Mouse (Mus musculus) neutrophil, adult 5-6 weeks (primary cell): Measurements from ENCODE around the gene Pla2g6. TPM values are rescaled to one million over a fixed set of nuclear protein-coding genes. Genes with fewer than 3 reads are reported as not detected.

ENCODE experiments used
- ATAC-seq: fragments of 151-379, 151-347 bp; 2 replicates; pipeline ENCODE4 v1.8.0; 2017; ENCODE audit warnings: mild to moderate bottlenecking, moderate TSS enrichment; ENCODE audit not compliant: insufficient number of reproducible peaks, poor library complexity, low FRiP score, severe bottlenecking; ENCODE audit errors: extremely low read depth
- total RNA-seq: library from RNA; stranded (forward); fragments of 200-1000 nt; gene quantifications from 2 replicates; pipeline ENCODE4 v1.2.3, GENCODE M21; 2017

Gene Pla2g6
- total RNA-seq, 1 experiment from 2014 or later, result 5.5 TPM

DNA sequence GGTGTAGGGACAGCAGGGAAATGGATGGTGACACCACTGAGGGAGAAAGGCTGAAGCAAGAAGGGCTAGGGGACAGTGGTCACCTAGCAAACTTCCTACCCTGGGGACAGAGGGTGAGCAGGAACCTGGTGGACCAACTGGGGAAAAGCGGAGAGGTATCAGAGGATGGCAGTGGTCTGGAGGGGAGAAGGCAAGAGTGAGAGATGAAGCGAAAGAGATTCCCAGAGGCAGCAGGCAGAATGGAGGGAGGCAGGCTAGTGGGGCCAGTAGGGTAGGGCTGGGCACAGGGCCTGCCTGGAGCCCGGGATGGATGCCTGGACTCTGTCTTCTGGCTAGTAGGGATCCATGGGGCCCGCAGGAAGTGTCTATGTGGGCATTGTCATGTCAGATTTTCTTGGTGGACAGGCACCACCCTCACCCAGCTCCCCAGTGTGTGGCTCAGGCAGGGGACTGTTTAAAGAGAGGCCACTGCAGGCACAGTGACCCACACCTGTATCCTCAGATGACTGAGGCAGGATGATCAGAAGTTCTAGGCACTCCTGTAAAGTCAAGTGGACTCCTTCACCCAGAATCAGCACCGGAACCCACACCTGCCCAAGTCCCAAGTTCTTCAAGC is 25.6 kb upstream of the Pla2g6 start:
- ATAC-seq, result no peak

- ATAC-seq, result no peak
Measured at GRCm38 (mm10) chr15:79352479-79352878, 24.3 kb upstream of the Pla2g6 start.

DNA sequence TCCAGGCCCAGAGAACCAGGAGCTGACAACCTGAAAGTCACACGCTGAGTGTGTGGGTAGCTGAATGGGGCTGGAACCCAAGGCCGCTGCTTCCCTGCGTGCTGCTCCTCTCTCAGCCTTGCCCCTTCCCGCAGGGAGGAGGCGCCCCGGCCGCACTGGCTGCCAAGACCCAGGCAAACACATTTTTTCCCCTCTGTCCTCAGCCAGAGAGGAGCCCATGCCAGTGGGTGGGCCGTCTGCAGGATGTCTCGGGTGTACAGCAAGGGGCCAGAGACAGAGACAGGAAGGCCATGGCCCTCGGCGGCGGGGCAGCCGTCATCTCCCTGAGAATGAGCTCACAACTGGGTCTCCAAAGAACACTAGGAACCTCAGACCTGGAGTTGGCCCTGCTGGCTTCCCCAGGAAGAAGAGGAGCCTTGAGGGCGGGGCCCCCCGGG is 23.2 kb upstream of the Pla2g6 start:
- no peak for ATAC-seq

GRCm38 (mm10) chr15:79350866-79351265 is 22.7 kb upstream of the Pla2g6 start:
- ATAC-seq, result peak; percentile 40; the same call in 1 of the 2 replicates

GRCm38 (mm10) chr15:79348651-79349050 is 20.5 kb upstream of the Pla2g6 start:
- no peak for ATAC-seq

- ATAC-seq, result peak; percentile 60
Measured at GRCm38 (mm10) chr15:79347845-79348506, 19.8 kb upstream of the Pla2g6 start.

GRCm38 (mm10) chr15:79347165-79347844 is 19.1 kb upstream of the Pla2g6 start:
- peak; percentile 43 for ATAC-seq

- ATAC-seq, result no peak
Measured at GRCm38 (mm10) chr15:79346051-79346793, 18.0 kb upstream of the Pla2g6 start, which contains the start of gene Maff. TSS of gene Maff (plus strand) at chr15:79346621.

DNA sequence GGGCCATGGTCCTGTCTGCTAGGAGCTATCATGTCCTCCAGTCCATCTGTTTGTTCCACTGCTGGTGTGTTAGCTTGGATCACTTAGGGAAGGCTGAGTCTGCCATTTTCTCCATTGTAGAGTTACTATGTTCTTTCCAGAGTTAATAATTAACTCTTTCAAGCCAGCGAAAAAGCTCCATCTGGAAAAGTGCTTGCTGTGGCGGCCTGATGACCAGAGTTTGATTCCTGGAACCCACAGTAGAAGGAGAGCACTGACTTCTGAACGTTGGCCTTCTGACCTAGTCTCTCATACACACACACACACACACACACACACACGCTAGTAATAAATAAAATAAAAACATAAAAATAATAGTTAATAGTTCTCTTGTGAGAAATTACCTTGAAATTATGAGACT is 16.4 kb upstream of the Pla2g6 start:
- ATAC-seq, result no peak

DNA sequence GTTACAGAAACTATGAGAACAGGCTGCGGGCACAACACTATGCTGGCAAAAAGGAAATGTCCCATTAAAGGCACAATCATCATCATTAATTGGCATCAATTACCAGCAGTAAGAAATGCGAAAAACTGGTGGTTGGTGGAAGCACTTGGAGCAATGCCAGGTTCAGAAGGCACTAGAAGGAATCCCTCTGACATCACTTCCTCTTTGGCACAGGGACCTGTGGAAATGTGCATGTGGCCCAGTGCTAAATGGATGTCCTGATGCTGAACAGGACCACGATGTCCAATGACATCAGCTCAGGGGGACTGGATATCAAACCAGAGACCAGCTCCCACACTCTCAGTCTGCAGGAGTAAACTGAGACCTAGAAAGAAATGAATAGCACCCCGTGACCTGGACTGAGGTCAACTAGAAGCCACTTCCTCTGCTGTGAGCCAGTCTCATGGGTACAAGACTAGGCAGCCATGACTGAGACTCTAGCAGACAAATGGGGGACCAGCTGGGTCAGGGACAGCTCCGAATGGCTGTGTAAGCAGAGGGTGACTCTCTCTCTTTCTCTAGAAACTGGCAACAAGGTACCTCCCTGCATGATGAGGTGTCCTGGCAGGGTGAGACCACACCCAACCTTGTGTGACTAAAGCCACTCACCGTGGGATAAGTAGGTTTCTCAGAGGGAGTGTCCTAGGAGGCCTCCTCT is 14.6 kb upstream of the Pla2g6 start:
- ATAC-seq, result no peak

DNA sequence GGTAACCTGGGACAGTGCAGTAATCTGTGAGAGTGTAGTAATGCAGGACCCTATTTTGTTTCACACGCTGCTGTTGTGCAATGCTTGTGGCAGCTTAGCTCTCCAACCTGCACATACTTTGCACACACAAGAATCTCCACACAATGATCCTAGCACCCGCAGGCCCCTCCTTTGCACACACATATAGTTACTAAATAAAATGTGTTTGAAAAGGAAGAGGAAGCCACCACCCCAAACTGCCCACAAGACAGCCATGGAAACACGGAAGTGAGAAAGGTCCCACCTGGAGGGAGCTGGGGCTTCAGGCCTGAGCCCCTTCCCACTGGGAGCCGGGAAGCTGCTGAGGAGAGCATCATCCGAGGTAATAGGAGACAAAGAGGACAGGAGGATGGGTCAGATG is 10.8 kb upstream of the Pla2g6 start:
- ATAC-seq, result no peak

DNA sequence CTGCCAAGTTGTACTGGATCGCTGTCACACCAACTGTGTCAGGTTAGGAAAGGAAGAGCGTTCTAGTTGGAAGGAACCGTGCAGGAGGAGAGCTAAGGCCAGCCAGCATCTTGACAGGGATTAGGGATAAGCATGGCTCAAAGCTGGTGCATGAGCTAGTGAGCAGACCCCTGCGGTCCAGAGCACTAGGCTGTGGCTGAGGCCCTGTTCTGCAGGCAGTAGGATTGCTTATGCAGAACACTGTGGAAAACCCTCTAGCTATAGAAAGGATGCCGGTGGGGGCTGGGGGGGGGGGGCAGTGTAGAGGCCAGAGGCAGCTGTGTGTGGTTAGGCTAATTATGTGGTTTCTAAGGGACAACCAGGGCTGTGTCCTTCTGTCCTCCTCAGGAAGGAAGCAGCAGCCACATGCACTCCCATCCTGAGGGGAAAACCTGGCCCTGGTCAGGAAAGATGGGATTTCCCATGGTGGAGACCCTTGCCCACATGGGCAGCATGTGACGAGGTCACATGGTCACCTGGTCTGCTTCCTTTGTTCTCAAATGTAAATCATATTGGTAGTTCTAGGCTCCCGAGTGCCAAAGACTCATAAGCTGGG is 7.0 kb upstream of the Pla2g6 start:
- ATAC-seq, result no peak

GRCm38 (mm10) chr15:79333409-79333808 is 5.2 kb upstream of the Pla2g6 start:
- ATAC-seq, result no peak

GRCm38 (mm10) chr15:79330521-79330920 is 2.3 kb upstream of the Pla2g6 start:
- no peak for ATAC-seq

- no peak for ATAC-seq
Measured at GRCm38 (mm10) chr15:79329979-79330363, 1.8 kb upstream of the Pla2g6 start.

- ATAC-seq, result no peak
Measured at GRCm38 (mm10) chr15:79329346-79329978, 1.3 kb upstream of the Pla2g6 start.

DNA sequence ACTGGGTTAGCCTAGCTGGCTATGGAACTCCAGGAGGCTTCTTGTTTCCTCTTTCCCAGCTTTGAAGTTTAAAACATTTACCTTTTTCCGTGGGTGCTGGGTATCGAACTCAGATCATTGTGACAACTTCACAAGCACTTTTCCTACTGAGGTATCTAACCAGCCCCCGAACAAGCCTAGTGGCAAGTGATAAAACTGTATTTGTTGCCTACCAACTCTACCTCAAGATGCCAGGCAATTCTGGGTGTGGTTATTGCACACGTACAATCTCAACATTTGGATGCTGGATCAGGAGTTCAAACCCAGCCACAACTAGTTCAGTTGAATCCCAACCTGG is 717 bp upstream of the Pla2g6 start:
- ATAC-seq, result no peak
